In the genomic region with DNA sequence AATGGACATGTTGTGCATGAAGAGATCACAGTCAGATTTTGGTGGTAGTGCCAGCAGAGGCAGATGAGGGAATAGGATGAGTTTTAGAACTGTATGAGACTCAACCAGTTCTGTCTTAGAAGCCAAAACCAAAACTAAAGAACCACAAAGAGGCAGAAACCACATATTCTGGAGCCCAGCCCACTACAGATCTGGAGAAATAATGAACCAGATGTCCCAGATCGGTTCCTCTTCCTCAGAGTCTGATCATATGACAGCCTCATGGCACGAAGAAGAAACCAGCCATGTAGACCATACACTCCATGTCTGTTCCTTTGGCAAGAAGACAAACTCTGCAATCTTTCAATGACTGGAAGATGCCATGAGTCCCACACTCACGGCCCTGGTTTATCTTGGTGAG, we compare ENCODE assay signal across 26 mouse cellular contexts. TPM values are rescaled to one million over a fixed set of nuclear protein-coding genes. Genes with fewer than 3 reads are reported as not detected.
DNase-seq lines count a peak whose midpoint lies in the region; ATAC-seq and TF ChIP-seq lines count a peak whose summit lies in the region.
"Had no signal": no experiment of that assay in that cellular context is flagged by ENCODE, and none has a peak within 500 bp of the region (broad histone marks: within the 10 kb centered on the region; RNA-seq: fewer than 3 reads in every experiment).

No protein-coding gene starts in this region.

- intact Hi-C loops in gastrocnemius, adult 2 months (cut with DNase I): no loop called here

- H3K4me3 ChIP-seq in gastrocnemius, adult 2 months: no peak overlapping the region
- H3K4me3 ChIP-seq: embryonic facial prominence, embryonic 10.5 days; embryonic facial prominence, embryonic 13.5 days; erythroblast, embryonic 14.5 days; forebrain, embryonic 12.5 days; forebrain, embryonic 15.5 days had no signal

- peak; percentile 4 to 12 for DNase-seq in cerebellum, postnatal 10 days
- DNase-seq in cerebellum, adult 9-10 months: no peak
- DNase-seq in spleen, postnatal 14 days (ENCODE audit: low spot score in 2 of 2): no peak
- no peak for DNase-seq in gastrocnemius, adult 2 months
- no peak for DNase-seq in layer of hippocampus, postnatal 25 days (ENCODE audit: extremely low spot score in 1 of 2, low spot score in 1 of 2)
- DNase-seq: adrenal gland, postnatal 10 days; cerebellum, adult 11-12 months; cerebellum, adult 8-10 months; cerebellum, postnatal 25 days; embryo, embryonic 11 days; gastrocnemius, postnatal 10 days; gastrocnemius, postnatal 36 days; heart, adult 11 months; heart, postnatal 36 days had no signal

- ATAC-seq in hematopoietic stem cell, adult 5-6 weeks (replicated peaks in 1 of 2; ENCODE audit: insufficient read depth in 1 of 2, low FRiP score in 2 of 2, low TSS enrichment in 1 of 2, low read depth in 1 of 2, poor library complexity in 2 of 2, severe bottlenecking in 2 of 2): peak; percentile 73 to 82
- peak; percentile 84 for ATAC-seq in megakaryocyte progenitor cell, adult 5-6 weeks (replicated peaks; ENCODE audit: poor library complexity)
- ATAC-seq: forebrain, embryonic 15.5 days; hindbrain, postnatal 0 days; inflammation-experienced regulatory T-cells, adult 6 months; Patski had no signal

- no peak for TF ChIP-seq CTCF in gastrocnemius, adult 2 months (IDR thresholded peaks at IDR 0.05)

- H3K27ac ChIP-seq in gastrocnemius, adult 2 months: no peak overlapping the region
- H3K27ac ChIP-seq: embryonic facial prominence, embryonic 10.5 days; embryonic facial prominence, embryonic 13.5 days; forebrain, embryonic 12.5 days; forebrain, embryonic 15.5 days; hindbrain, embryonic 14.5 days; hindbrain, postnatal 0 days had no signal

RNA-seq across cellular contexts. Expression of gene Gm49339, which starts 44.7 kb away (rescaled TPM):
- total RNA-seq in hematopoietic stem cell, adult 5-6 weeks (2017): not detected in 2 replicates
- 1.1 TPM in 1 of 2 replicates, not detected in the other for total RNA-seq in megakaryocyte progenitor cell, adult 5-6 weeks (2015)
- 0.20 and 1.1 TPM in 2 replicates for total RNA-seq in megakaryocyte progenitor cell, adult 5-6 weeks (2017)
- total RNA-seq in gastrocnemius, adult 2 months (2021): not detected
- total RNA-seq in layer of hippocampus, postnatal 25 days (2021): not detected
- total RNA-seq: ES-E14; hindbrain, postnatal 0 days had no signal

RNA-seq across cellular contexts. Expression of gene Lilr4b, which starts 44.7 kb away (rescaled TPM):
- total RNA-seq in hematopoietic stem cell, adult 5-6 weeks (2017): 42.8 and 68.0 TPM in 2 replicates
- total RNA-seq in megakaryocyte progenitor cell, adult 5-6 weeks (2015): 19.2 and 24.3 TPM in 2 replicates
- total RNA-seq in megakaryocyte progenitor cell, adult 5-6 weeks (2017): 12.6 and 21.0 TPM in 2 replicates
- total RNA-seq in gastrocnemius, adult 2 months (2021): under 1 TPM; 0.78 to 0.97 TPM
- not detected for total RNA-seq in layer of hippocampus, postnatal 25 days (2021)
- total RNA-seq: hindbrain, postnatal 0 days had no signal

RNA-seq across cellular contexts. Expression of gene Lilrb4a, which starts 55.1 kb away (rescaled TPM):
- total RNA-seq in hematopoietic stem cell, adult 5-6 weeks (2017): 38.3 and 101 TPM in 2 replicates
- total RNA-seq in megakaryocyte progenitor cell, adult 5-6 weeks (2015): 27.7 and 39.5 TPM in 2 replicates
- 26.8 and 31.4 TPM in 2 replicates for total RNA-seq in megakaryocyte progenitor cell, adult 5-6 weeks (2017)
- total RNA-seq in gastrocnemius, adult 2 months (2021): under 1 TPM; 0.75 to 0.84 TPM
- total RNA-seq in layer of hippocampus, postnatal 25 days (2021): under 1 TPM; 0.22 to 0.26 TPM
- total RNA-seq: ES-E14 had no signal

Comparison
In these comparisons a context has a peak if more than half of its experiments do, and no peak if none do; other contexts are left out.
1. DNase-seq: peak in cerebellum, postnatal 10 days (2 of 2); none in cerebellum, adult 9-10 months (single experiment), spleen, postnatal 14 days (0 of 2), gastrocnemius, adult 2 months (single experiment) and layer of hippocampus, postnatal 25 days (0 of 2).
2. RNA of gene Lilr4b, which starts 44.7 kb away (total RNA-seq): 42.8 to 68.0 TPM in hematopoietic stem cell, adult 5-6 weeks and 12.6 to 24.3 TPM in megakaryocyte progenitor cell, adult 5-6 weeks; 0.78 to 0.97 TPM in gastrocnemius, adult 2 months and not detected in layer of hippocampus, postnatal 25 days; every median in the first group is over 4 times any median in the second.
3. RNA of gene Lilrb4a, which starts 55.1 kb away (total RNA-seq): 38.3 to 101 TPM in hematopoietic stem cell, adult 5-6 weeks and 26.8 to 39.5 TPM in megakaryocyte progenitor cell, adult 5-6 weeks; 0.75 to 0.84 TPM in gastrocnemius, adult 2 months and 0.22 to 0.26 TPM in layer of hippocampus, postnatal 25 days; every median in the first group is over 10 times any median in the second.